Mouse (Mus musculus) kidney, adult 11 months (tissue): ENCODE measurements around the gene Arpc2.

ENCODE experiments used
- DNase-seq: peaks from one replicate; pipeline ENCODE4 v3.0.0; 2022

Arpc2 gene

DNA sequence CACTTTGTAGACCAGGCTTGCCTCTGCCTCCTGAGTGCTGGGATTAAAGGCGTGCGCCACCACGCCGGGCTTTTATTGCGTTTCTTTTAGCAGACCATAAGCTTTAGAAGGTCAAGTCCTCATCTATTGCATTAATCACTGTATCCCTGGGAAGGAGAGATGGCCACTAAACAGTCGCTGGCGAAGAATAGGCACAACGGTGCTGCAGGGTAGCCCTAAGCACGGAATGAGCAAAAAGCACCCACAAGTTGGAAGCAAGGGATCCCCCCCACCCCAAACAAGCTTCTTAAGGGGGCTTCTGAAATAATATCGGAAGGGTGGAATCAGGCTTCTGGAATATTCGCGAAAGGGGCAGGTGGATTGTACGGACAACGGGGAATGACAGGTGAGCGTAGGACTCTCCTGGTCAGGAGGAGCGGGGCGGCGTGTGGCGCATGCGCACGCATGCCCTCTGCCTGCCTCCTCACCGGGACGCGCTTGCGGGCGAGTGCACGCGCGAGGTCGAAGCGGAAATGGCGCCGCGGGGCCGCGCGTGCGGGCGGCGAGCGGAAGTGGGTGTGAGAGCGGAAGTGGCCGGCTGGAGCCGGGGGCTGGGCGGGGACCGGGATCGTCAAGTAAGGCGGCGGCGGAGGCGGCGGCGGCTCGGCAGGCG, at the start of gene Arpc2:
Arpc2 (plus strand) TSS at position 147 of the 652 bp plus-strand sequence.
- DNase-seq = peak; percentile 97

DNA sequence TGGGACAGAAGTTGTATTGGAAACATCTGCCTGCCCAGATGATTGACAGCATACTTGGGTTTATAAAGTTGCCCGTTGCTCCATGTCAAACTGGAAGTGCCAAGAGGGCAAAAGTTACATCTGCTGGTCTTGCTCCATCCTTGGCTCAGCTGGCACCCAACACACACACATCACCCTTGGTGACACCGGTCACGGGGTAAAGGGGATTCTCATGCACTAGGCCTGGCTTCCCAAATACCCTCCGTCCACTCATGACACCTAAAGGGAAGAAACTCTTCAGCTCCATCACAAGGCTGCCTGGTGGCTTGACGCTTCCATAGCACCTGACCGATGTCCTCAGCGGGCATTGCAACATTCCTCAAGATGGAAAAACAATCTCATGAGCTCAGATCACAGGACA, 45.4 kb upstream of the Arpc2 start:
- DNase-seq = no peak

DNA sequence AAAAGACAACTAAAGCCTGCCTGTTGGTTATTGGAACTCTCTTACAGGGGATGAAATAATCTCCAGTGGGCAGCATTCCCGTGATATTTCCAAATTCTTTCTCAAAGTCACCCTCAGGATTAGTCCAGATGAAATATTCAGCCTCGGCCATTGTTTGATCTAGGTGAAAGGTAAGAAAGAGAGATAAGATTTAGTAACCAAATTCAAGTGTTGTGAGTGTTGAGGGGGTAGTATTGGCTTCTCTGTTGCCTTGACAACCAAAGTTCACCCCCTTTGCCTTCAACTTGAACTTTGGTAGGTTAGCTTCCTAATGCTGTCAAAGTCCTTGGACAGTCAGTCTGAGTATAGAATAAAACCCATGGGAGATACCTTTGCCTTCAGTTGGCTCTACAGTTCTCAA, 43.2 kb upstream of the Arpc2 start:
- DNase-seq = no peak

DNA sequence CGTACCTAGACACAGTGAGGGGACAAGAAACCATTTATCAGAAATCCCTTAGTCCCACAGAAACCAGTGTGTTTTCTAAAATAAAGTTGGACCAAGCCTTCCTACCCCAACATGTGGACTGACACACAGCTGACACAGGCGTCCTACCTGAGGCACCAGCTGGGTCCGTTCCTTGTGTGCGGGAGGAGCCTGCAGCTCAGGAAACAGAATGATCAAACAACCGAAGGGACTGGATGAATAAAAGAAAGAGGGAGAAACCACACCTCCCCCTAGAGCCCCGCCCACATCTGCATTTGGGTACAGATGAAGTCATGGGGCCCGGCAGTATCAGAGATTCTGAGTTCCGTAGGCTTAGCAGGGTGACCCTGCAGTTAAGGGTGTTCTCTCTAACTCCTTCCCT, 41.4 kb upstream of the Arpc2 start, which contains the start of gene Cxcr1:
Cxcr1 (minus strand) TSS at position 187 of the 400 bp plus-strand sequence.
- no peak for DNase-seq

DNA sequence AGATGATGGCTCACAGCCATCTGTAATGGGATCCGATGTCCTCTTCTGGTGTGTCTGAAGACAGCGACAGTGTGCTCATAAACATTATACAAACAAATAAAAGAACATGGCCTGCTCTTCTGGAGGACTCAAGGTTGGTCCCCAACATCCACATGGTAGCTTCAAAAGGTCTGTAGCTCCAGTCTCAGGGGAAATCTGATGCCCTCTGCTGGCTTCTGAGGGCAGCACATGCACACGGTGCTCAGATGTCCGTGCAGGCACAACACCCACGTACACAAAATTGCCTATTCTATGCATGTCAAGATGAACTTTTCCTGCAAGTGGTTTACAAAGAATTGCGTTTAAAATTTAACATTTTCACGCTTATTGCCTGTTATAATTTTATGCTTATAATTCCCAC, 39.9 kb upstream of the Arpc2 start:
- DNase-seq = peak; percentile 33

DNA sequence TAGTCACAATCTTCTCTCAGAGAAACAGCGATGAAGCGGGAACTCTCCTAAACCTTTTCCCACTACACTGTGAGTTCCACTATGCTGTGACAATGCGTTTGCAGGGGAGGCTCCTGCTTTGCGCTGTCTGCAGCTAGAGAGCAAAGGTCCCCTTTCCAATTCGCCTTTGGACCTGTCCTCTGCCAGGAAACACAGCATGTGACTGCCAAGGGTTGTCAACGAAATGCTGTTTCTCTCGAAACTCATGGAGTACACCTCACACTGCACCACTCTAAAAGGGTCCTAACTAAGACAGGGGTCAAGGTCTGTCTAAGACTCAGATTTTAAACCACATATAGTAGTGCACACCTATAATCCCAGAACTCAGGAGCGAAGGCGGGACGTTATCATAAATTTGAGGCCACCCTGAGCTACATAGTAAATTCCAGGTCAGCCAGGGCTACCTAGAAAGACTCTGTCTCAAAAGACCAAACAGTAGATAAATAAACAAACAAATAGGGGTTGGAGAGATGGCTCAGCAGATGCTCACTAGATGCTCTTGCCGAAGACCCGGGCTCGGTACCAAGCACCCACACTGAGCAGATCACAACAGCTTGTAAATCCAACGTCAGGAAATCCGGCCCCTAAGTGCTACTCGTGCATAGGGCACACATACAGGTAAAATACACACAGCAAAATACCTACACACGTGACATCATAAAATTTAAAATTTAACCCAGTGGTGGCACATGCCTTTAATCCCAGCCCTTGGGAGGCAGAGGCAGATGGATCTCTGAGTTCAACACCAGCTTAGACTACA, 39.1 kb upstream of the Arpc2 start:
- peak; percentile 74 for DNase-seq

DNA sequence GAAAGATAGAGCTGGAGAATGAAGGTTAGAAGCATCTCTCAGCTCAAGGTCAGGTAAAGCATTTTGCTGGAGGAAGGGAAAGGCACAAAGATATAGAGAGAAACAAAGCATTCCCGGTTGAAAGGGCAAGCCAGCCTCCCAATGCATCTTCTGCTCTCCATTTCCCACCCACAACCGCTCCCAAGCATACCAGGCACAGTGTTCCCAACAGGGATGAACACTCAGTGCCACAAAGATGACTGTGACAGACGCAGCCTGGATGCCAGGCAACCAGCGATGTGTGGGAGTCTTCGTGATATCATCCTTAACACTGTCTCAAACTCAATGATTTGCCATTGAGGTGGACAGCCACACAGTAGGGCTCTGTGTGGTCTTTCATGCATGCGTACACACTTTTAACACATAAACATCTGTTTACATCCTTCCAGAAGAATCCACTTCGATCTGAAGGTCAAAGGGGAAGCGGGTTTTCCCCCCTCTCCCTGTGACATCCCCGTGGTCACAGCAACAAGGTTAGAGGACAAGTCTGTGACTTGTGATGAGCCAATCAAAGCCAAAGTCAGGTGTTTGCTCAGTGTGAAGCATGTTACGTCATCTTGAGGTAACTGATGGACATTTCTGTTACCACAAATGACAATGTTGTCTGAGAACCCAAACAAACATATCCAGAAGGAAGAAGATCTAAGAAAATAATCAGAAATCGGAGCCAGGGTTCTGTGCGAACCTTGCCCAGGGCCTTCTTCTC, 38.0 kb upstream of the Arpc2 start:
- no peak for DNase-seq

DNA sequence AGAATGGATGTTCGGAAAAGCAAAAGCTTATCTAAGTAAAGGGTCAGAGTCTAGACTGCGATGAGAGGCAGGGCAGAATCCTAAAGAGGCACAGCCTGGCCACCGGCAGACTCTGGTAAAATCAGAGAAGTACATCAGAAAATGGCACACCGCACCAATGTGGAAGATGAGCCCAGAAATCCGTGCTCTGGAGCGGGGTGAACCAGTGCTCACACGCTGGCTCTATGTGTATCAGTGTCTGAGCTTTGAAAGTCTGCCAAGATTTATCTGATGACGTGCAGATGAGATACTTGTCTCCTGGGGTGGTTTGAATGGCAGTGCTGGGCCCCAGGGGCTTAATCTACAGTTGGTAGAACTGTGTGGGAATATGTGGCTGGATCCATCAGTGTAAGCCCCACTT, 36.8 kb upstream of the Arpc2 start:
- no peak for DNase-seq

DNA sequence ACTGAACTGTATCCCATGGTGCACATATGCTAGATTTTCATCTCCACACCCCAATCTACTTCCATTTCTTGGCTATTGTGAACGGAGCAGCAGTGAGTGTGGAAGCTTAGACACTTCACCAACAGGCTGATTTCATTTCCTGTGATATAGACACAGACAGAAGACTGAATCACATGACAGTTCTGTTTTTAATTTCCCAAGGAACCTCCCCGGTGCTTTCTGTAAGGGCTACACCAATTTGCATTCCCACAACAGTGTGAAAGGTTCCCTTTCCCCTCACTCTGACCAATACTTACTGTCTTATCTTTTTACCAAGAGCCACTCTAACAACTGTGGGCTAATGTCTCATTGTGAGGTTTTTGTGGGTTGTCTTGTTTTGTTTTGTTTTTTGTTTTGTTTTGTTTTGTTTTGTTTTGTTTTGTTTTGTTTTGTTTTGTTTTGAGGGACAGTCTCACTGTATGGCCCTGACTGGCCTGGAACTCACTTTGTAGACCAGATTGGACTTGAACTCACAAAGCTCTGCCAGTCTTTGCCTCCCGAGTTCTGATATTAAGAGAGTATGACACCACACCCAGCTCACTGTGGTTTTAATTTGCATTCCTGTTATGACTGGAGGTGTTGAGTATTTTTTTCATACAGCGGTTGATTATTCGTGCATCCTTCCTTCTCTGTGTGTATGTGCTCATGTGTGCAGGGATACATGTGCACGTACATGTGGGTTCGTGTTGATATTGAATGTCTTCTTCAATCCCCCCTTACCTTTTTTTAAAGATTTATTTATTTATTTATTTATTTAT, 34.6 kb upstream of the Arpc2 start:
- no peak for DNase-seq

DNA sequence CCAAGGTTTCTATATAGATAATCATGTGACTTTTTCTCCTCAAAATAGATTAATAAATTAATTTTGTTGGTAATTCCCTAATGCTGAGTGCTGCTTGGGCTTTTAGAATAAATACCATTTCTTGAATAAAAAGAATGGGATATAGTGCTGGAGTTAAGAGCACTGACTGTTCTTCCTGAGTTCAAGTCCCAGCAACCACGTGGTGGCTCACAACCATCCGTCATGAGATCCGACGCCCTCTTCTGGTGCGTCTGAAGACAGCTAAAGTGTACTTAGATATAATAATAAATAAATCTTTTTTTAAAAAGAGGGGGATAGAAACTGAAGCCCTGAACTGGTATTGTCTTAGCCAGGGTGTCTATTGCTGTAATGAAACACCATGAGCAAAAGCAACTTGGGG, 32.4 kb upstream of the Arpc2 start:
- no peak for DNase-seq

DNA sequence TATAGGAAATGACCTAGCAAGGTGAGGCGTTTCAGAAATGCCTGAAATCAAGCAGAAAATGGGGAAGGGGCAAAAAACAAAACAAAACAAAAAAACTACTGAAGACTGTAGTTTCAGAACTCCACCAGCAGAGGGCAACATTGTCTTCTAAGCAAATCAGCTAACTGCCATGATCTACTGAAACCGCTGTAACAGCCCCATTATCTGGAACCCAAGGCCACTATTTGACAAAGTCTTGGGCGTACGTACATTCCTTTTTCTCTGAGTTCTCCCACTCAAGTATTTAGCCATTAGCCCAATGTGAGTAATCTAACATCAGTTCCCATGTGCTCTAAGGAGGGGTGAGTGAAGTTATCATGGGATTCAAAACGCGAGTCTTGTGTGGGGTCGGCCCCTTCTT, 30.0 kb upstream of the Arpc2 start:
- DNase-seq = no peak

DNA sequence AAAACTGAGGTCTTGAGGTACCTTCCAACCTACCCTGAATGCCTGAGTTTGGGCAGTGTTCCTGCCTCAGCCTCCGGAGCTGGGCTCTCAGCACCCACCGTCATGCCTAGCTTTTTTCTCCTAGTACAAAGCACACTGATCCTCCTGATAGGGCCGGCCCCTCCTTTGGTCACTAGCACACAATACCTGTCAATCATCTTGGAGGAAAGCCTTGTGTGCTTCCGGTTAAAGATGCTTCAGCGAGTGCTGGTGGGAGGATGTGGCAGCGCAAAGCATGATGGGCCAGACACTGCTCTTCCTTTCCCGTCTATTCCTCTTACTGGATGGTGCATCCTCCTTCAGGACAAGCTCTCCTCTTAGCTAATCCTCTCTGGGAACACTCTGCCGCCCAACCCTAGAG, 29.2 kb upstream of the Arpc2 start:
- no peak for DNase-seq

DNA sequence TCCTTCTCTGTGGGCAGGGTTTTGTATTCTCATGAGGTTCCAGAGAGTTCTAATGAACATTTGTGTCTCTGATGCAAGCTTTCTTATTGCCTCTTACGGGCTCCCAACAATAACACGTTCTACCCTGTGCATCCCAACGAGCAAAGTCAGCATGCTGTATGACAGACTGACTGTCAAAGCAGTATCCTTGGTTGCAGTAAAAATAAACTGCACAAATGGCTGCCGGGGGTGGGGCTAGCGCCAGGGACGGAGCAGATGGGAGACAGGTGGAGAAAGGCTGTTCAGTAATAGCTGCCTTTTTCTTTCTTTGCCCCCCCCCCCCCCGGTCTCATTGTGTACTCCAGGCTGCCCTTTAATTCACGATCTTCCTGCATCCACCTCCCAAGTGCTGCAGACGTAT, 28.0 kb upstream of the Arpc2 start:
- DNase-seq = no peak

DNA sequence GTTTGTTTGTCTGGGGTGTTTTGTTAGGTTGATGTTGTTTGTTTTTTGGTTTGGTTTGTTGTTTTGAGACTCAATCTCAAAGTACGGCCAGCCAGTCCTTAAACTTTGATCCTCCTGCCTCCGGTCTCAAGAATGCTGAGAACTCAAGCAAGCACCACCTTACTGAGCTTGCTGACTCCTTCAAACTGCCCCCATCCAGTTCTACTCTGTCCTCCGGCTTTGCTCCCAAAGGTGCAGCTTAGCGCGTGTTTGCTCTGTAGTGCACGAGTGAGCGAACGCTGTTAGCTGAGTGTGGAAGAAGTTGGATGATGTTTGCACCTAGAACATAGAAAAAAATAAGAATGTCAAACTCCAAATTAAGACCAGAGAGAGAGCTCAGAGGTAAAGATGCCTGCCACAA, 26.9 kb upstream of the Arpc2 start:
- no peak for DNase-seq

DNA sequence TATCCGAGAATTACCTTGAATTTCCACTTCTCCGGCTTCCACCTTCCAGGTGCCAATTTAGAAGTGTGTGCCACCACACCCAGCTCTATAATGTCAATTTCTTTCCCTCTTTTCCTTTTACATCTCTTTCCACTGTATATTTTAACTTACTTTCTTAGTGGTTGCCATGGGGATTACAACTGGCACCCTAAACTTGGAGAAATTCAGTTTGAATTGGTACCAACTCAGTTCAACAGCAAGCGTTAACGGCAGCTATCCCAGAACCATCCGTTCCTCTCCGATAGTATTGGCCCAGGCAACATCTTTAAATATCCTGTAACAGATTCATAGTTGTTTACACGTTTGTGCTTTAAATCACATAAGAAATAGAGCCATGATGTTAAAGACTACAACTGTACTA, 16.0 kb upstream of the Arpc2 start:
- no peak for DNase-seq

DNA sequence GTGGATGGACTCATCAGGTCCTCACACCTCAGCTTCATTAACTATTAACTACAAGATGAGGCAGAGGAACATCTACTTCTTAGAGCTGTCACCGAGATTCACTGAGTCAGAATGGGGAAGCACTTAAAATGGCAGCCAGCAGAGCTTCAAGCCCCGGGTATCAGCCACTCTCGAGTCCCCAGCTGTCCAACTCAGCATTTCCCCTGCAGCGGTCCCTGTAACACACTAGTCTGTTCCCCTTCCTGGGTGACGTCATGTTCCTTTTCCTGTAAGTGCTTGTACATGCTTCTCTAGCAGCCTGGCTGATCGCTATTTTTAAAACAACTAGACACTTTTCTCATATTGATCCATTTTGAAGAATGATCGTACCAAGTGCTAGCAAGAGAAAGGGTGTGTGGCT, 8.6 kb upstream of the Arpc2 start:
- DNase-seq = peak; percentile 54

DNA sequence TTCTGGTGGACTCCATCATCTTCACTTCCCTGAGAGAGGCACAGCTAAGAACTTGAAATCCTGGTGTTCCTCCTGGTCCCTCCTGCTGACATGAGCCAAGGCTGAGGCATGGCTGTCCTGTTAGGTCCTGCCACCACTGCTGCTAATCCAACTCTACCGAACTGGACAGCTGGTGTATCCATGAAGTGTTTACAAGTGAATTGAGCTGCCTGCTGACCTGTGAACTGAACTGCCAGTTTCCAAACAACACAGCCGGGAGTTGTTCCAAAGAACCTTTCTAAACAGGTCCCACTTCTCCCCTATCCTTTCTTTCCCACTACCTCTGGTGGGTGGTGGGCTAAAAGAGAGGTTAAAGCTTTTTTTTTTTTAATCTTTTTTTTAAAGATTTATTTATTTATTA, 5.9 kb upstream of the Arpc2 start:
- no peak for DNase-seq

DNA sequence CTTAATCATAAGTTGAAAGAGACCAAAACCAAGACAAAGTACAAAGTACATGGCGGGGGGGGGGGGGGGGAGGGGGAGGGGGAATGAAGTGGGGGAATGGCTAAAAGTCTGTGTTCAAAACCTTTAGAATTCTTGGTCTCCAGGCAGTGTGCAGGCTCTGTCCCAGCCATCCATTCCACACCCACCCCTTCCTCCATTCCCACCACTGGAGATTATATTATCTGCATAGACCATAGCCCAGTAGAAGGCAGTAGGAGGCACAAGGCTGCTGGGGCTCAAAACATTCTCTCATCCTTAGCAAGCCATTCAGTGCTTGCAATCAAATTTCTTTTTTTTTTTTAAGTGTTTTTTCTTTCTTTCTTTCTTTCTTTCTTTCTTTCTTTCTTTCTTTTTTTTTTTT, 4.9 kb upstream of the Arpc2 start:
- no peak for DNase-seq

DNA sequence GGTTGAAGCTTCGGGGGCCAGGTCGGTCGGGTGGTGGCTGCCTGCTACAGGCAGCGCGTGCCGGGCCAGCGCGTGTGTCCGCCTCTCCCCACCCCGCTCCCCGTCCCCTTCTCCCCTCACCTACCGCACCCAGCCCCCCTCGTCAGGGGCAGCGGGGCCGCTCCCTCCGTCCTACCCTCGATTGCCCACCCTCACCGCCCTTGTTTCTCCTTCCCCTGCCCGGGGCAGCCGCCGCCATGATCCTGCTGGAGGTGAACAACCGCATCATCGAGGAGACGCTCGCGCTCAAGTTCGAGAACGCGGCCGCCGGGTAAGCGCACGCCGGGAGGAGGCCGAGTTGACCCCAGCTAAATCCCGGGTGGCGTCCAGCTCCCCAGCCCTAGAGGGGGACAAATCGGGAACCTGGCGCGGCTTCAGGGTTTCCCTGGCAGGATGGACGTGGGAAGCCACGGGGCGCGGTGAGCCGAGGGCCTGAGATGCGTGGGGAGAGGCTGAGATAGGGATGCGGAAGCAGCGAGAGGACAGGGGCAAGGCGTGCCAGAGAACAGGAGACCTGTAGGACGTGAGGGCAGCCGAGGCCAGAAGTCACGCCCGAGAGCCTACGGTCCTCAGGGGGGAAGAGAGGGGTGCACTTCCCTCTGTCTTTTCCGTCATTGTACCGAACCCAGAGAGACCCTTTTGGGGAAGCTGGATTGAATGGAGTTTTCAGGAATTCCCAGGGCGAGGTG, 870 bp downstream of the Arpc2 start:
- peak; percentile 40 for DNase-seq

DNA sequence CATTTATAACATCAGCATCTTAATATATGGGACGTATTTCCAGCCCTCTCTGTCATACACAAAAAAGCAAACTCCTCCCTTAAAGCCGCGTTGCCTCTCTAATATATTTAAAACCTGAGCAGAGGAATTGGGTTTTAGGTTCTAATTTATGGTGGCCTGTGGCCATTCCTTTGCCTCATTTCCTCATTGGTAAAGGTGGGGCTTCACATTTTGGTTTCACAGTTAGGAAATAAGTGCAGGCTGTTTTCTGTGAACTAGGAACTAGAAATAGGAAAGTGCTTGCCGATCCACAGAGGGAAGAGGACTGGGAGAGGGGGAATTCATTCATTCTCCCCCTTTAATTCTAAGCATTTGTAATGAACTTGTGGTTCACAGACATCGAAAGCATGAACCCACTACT, 1.8 kb downstream of the Arpc2 start:
- no peak for DNase-seq

DNA sequence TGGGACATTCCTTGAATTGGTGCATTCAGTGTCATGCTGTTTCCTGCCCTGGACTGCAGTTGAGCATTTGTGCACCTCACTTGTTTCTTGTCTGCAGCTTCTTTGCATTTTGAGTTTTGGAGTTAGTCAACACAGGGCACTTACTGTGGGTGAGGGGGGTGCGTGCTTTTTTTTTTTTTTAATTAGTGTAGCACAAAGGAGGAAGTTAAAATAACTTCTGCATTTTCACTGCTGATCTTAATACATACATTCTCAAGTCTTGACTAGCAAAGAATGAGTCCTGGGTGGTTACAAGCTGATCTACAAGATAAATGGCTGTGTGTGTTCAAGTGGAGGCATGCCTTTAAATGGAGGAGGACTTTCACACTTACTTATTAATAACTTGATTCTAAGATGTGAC, 2.3 kb downstream of the Arpc2 start:
- no peak for DNase-seq

DNA sequence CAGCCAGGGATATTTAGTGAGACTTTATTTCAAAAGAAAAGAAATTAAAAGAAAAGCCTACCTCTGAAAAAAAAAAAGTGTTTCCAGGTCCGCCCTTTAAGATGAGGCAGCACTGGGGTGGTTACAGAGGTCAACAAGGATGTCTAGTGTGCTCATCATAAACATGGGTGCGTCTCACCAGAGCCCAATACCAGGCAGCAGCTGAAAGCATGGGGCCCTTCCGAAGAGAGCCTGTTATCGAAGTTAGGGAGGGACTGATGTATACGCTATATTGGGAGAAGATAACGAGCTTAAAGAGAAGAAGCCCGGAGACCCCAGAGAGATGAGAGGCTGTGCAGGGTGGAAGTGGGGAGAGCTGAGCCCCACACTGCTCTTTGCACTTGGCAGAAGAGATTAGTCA, 3.3 kb downstream of the Arpc2 start:
- no peak for DNase-seq
